Mouse (Mus musculus): ENCODE data around the gene Tatdn3. TPM values are rescaled to one million over a fixed set of nuclear protein-coding genes. Genes with fewer than 3 reads are reported as not detected.

Gene Tatdn3
- total RNA-seq, 4 experiments from 2014 or later: 33.7 to 56.3 (median 49.8) TPM

Other genes starting within 250 kb of the Tatdn3 start
- 10 to 100 TPM; 80.8 to 91.0 (median 86.0) TPM for gene Rps6kc1, start 151.2 kb downstream of the Tatdn3 start, total RNA-seq (2022)
- 10 to 100 TPM; 49.4 to 61.7 (median 58.3) TPM for gene Angel2, start 137.8 kb downstream of the Tatdn3 start, total RNA-seq (2022)
- gene Vash2, start 83.6 kb downstream of the Tatdn3 start, total RNA-seq (2022): 1 to 10 TPM; 1.2 to 2.7 (median 1.7) TPM
- 10 to 100 TPM; 16.8 to 20.0 (median 18.8) TPM for gene Flvcr1, start 36.8 kb downstream of the Tatdn3 start, total RNA-seq (2022)
- not detected for gene Spata45, start 26.3 kb downstream of the Tatdn3 start, total RNA-seq (2022)
- 1 to 10 TPM in 2 of 4 experiments, under 1 TPM in 2; 0.29 to 1.5 (median 0.89) TPM for gene Nsl1, start 80 bp upstream of the Tatdn3 start, total RNA-seq (2022)
- 1 to 10 TPM in 3 of 4 experiments, not detected in 1; 1.6 to 3.9 (median 3.7) TPM for gene Batf3, start 34.9 kb upstream of the Tatdn3 start, total RNA-seq (2022)
- not detected for gene Fam71a, start 101.9 kb upstream of the Tatdn3 start, total RNA-seq (2022)
- gene Atf3, start 155.1 kb upstream of the Tatdn3 start, total RNA-seq (2022): 1 to 10 TPM in 3 of 4 experiments, under 1 TPM in 1; 0.80 to 7.7 (median 3.5) TPM

Data from layer of hippocampus, adult 8-10 months (tissue).